Mouse (Mus musculus): Measurements from ENCODE around the gene Pde3a. TPM values are rescaled to one million over a fixed set of nuclear protein-coding genes. Genes with fewer than 3 reads are reported as not detected.

Gene Pde3a
- polyA plus RNA-seq, 2 experiments = 0.45 to 0.86 TPM

DNA sequence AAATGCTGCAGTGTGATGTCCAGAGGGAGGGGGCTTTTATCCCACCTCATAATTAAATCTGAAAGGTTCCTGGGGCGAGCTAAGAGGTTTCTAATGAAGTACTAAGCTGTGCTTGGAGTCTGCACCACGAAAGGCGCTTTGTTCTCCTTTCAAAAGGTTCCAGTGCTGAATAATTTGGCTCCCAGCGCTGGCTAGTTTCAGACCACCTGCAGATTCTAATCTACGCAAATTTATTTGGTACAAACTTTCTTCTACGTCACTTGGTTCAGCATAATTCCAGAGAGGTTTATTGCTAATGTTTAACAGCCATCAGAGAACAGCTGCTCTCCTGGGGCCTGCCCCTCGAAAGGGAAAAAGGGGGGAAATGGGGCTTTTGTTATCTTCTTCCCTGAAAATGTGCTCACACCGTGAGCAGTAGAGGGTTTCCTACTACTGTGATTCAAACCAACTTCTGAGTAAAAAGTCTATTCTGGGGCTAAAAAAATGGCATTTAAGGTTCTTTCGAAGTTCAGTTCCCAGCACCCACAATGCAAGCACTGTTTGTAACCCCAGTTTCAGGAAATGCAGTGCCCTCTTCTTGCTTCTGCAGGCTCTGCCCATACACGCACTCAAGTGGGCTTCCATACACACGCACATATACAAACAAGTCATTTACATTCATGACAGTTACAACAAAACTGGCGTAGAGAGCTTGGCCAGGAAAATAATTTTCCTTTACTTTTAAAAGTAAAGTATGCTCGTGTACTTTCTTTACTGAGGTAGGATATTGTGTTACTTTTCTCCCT, 246.8 kb downstream of the Pde3a start:
- 38% methylated on average over 13 of the region's 13 CpGs for WGBS (ENCODE audit: insufficient replicate concordance)
- TF ChIP-seq EP300 (IDR thresholded peaks at IDR 0.05; ENCODE audit: low read depth) = no peak
- TF ChIP-seq CTCF (IDR thresholded peaks at IDR 0.05; ENCODE audit: low read depth) = no peak
- Histone ChIP-seq H3K9me3 (ENCODE audit: control insufficient read depth, low read length) (no peaks in the 10 kb centered on the region), H3K36me3 (replicated peaks; ENCODE audit: control insufficient read depth, insufficient read depth, low read depth) (no peaks in the 10 kb centered on the region), H3K27ac (no peak overlapping the region), H3K9ac (replicated peaks) (no peak overlapping the region), H3K4me3 (ENCODE audit: insufficient read depth in 1 of 2, low read depth in 2 of 2, low read length in 2 of 2) (no peak overlapping the region), H3K27me3 (ENCODE audit: control insufficient read depth, insufficient read depth, low read length) (no peaks in the 10 kb centered on the region), H3K4me2 (ENCODE audit: low read depth) (no peak overlapping the region), H3K4me1 (replicated peaks; ENCODE audit: control insufficient read depth in 2 of 2, insufficient read depth in 2 of 2, low read length in 1 of 2) (no peaks in the 10 kb centered on the region)
- ATAC-seq (ENCODE audit: insufficient read depth) (no peak), DNase-seq (ENCODE audit: low read depth in 3 of 3, low spot score in 3 of 3) (no peak)

GRCm38 (mm10) chr6:141499511-141499910, 250.4 kb downstream of the Pde3a start:
- H3K27me3 ChIP-seq (ENCODE audit: control insufficient read depth, insufficient read depth, low read length) = no peaks in the 10 kb centered on the region
- no peak overlapping the region for H3K4me3 ChIP-seq (ENCODE audit: insufficient read depth in 1 of 2, low read depth in 2 of 2, low read length in 2 of 2)
- DNase-seq (ENCODE audit: low read depth in 3 of 3, low spot score in 3 of 3) = no peak

DNA sequence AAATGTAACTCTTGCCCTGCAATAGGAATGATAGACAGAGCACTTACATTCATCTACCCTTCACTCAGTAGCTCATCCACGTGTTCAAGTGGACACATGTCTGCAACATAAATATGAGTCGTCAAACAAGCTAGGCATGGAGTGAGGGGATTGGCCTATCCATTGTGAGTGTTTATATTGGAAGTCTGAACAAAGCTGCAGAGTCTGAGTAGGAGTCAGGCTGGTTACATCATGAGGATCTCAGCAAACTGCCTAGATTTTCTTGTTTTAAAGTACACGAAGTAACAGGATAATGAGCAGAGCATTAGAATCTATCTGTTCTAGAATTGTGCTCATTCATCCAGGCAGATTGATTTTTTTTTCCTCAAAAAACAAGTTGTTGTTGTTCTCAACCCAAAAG, 252.1 kb downstream of the Pde3a start:
- Histone ChIP-seq H3K9me3 (ENCODE audit: control insufficient read depth, low read length) (no peaks in the 10 kb centered on the region), H3K4me2 (ENCODE audit: low read depth) (no peak overlapping the region), H3K9ac (replicated peaks) (no peak overlapping the region), H3K4me3 (ENCODE audit: insufficient read depth in 1 of 2, low read depth in 2 of 2, low read length in 2 of 2) (no peak overlapping the region), H3K4me1 (replicated peaks; ENCODE audit: control insufficient read depth in 2 of 2, insufficient read depth in 2 of 2, low read length in 1 of 2) (no peaks in the 10 kb centered on the region), H3K36me3 (replicated peaks; ENCODE audit: control insufficient read depth, insufficient read depth, low read depth) (no peaks in the 10 kb centered on the region), H3K27me3 (ENCODE audit: control insufficient read depth, insufficient read depth, low read length) (no peaks in the 10 kb centered on the region), H3K27ac (no peak overlapping the region)
- DNase-seq (ENCODE audit: low read depth in 3 of 3, low spot score in 3 of 3) (no peak), ATAC-seq (ENCODE audit: insufficient read depth) (no peak)
- 58% methylated on average over 3 of the region's 3 CpGs for WGBS (ENCODE audit: insufficient replicate concordance)
- TF ChIP-seq EP300 (IDR thresholded peaks at IDR 0.05; ENCODE audit: low read depth) (no peak), CTCF (IDR thresholded peaks at IDR 0.05; ENCODE audit: low read depth) (no peak)

More at GRCm38 (mm10) chr6:141499511-141499910, 250.4 kb downstream of the Pde3a start:
- no peak overlapping the region for H3K4me2 ChIP-seq (ENCODE audit: low read depth)
- no peak for TF ChIP-seq EP300 (IDR thresholded peaks at IDR 0.05; ENCODE audit: low read depth)
- peak; percentile 19; the same call in 1 of the 2 replicates for TF ChIP-seq CTCF (IDR thresholded peaks at IDR 0.05; ENCODE audit: low read depth)
- H3K27ac ChIP-seq = no peak overlapping the region
- no peak overlapping the region for H3K9ac ChIP-seq (replicated peaks)
- no peak for ATAC-seq (ENCODE audit: insufficient read depth)
- H3K4me1 ChIP-seq (replicated peaks; ENCODE audit: control insufficient read depth in 2 of 2, insufficient read depth in 2 of 2, low read length in 1 of 2) = no peaks in the 10 kb centered on the region
- no peaks in the 10 kb centered on the region for H3K9me3 ChIP-seq (ENCODE audit: control insufficient read depth, low read length)
- H3K36me3 ChIP-seq (replicated peaks; ENCODE audit: control insufficient read depth, insufficient read depth, low read depth) = no peaks in the 10 kb centered on the region

GRCm38 (mm10) chr6:141522541-141522940, 273.5 kb downstream of the Pde3a start:
- H3K27me3 ChIP-seq (ENCODE audit: control insufficient read depth, insufficient read depth, low read length) = no peaks in the 10 kb centered on the region
- no peaks in the 10 kb centered on the region for H3K36me3 ChIP-seq (replicated peaks; ENCODE audit: control insufficient read depth, insufficient read depth, low read depth)
- H3K9me3 ChIP-seq (ENCODE audit: control insufficient read depth, low read length) = no peaks in the 10 kb centered on the region
- 47% methylated on average over 2 of the region's 2 CpGs for WGBS (ENCODE audit: insufficient replicate concordance)
- 0 out of 4 replicates have a peak, but pooled peaks cover 0 to 1% of the 10 kb centered on the region in 2 experiments for H3K4me1 ChIP-seq (replicated peaks; ENCODE audit: control insufficient read depth in 2 of 2, insufficient read depth in 2 of 2, low read length in 1 of 2)
- no peak overlapping the region for H3K27ac ChIP-seq
- H3K4me2 ChIP-seq (ENCODE audit: low read depth) = no peak overlapping the region
- no peak overlapping the region for H3K9ac ChIP-seq (replicated peaks)
- TF ChIP-seq CTCF (IDR thresholded peaks at IDR 0.05; ENCODE audit: low read depth) (no peak), EP300 (IDR thresholded peaks at IDR 0.05; ENCODE audit: low read depth) (no peak)
- no peak overlapping the region for H3K4me3 ChIP-seq (ENCODE audit: insufficient read depth in 1 of 2, low read depth in 2 of 2, low read length in 2 of 2)
- 0 out of 2 replicates have a peak, but pooled peaks have one; percentile 13 for ATAC-seq (ENCODE audit: insufficient read depth)
- DNase-seq (ENCODE audit: low read depth in 3 of 3, low spot score in 3 of 3) = peak in 1 of 3 experiments; percentile 0

DNA sequence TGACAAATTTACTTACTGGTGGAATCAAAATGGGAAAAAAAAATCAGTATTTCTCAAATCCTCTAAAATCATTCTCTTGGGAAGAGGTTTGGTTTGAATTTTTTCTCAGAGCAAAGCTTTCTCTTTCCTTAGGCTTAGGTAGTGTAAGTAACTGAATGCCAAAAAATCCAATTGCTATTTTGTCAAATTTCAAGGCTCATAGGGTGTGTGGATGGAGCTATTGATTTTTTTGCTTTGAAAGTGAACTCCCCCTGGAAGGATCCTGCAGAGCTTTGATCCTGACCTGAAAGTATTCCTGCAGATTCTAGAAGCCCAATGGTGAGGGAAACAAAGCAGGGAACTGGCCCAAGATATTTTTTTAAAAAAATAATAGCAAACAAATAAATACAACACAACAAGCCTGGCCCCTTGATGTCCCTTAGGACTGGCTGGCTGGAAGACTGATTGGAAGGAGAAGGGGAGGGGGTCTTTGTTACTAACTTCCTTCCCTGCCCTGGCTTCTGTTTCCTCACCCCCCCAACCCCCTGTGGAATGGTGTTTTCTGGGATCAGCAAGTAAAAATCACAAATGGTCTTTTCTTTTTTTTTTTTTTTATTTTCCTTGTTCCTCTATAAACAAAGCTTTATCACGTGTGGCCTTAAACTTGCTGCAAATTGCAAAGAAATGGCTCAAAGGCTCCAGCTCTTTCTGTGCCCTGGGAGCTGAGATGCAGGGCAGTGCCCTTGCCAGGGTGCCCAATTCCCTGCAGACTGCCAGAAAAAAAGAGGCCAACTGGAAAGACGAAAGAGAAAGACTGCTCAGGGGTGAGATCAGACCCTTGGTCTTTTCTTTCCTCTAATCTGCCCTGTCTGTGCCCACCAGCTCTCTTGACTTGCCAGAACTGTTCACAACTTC, 274.9 kb downstream of the Pde3a start, which contains the start of gene Slco1c1:
Slco1c1 (plus strand) TSS at position 622 of the 894 bp plus-strand sequence.
- Histone ChIP-seq H3K36me3 (replicated peaks; ENCODE audit: control insufficient read depth, insufficient read depth, low read depth) (no peaks in the 10 kb centered on the region), H3K4me3 (ENCODE audit: insufficient read depth in 1 of 2, low read depth in 2 of 2, low read length in 2 of 2) (no peak within 1 kb of the TSS), H3K27me3 (ENCODE audit: control insufficient read depth, insufficient read depth, low read length) (no peaks in the 10 kb centered on the region), H3K9me3 (ENCODE audit: control insufficient read depth, low read length) (no peaks in the 10 kb centered on the region), H3K27ac (no peak within 1 kb of the TSS), H3K4me1 (replicated peaks; ENCODE audit: control insufficient read depth in 2 of 2, insufficient read depth in 2 of 2, low read length in 1 of 2) (0 out of 4 replicates have a peak, but pooled peaks cover 0 to 1% of the 10 kb centered on the region in 2 experiments), H3K4me2 (ENCODE audit: low read depth) (no peak within 1 kb of the TSS), H3K9ac (replicated peaks) (no peak within 1 kb of the TSS)
- ATAC-seq (ENCODE audit: insufficient read depth) (no peak), DNase-seq (ENCODE audit: low read depth in 3 of 3, low spot score in 3 of 3) (no peak)
- WGBS (ENCODE audit: insufficient replicate concordance) = 34% methylated on average over 2 of the region's 2 CpGs
- TF ChIP-seq CTCF (IDR thresholded peaks at IDR 0.05; ENCODE audit: low read depth) = no peak
- no peak for TF ChIP-seq EP300 (IDR thresholded peaks at IDR 0.05; ENCODE audit: low read depth)

All from liver, embryonic 14.5 days (tissue).